ENCODE assay signal across 9 mouse cellular contexts in genomic region chr11:97689861-97690260, GRCm38 (mm10). TPM values are rescaled to one million over a fixed set of nuclear protein-coding genes. Genes with fewer than 3 reads are reported as not detected.
A peak's percentile ranks its signal among the peaks of the same experiment; 100 is the strongest.
DNase-seq lines count a peak whose midpoint lies in the region; ATAC-seq lines count a peak whose summit lies in the region.
"Had no signal": no experiment of that assay in that cellular context is flagged by ENCODE, and none has a peak within 500 bp of the region (broad histone marks: within the 10 kb centered on the region; RNA-seq: fewer than 3 reads in every experiment).

No protein-coding gene starts in this region.

- no peak overlapping the region for H3K4me2 ChIP-seq in forebrain, embryonic 15.5 days (replicated peaks)
- no peak overlapping the region for H3K4me2 ChIP-seq in midbrain, embryonic 16.5 days (ENCODE audit: low read length)
- no peak overlapping the region for H3K4me2 ChIP-seq in hindbrain, embryonic 13.5 days
- no peak overlapping the region for H3K4me2 ChIP-seq in midbrain, embryonic 14.5 days (ENCODE audit: low read length)
- H3K4me2 ChIP-seq: neural tube, embryonic 12.5 days had no signal

- H3K27ac ChIP-seq in forebrain, embryonic 10.5 days: no peak overlapping the region
- no peak overlapping the region for H3K27ac ChIP-seq in forebrain, embryonic 15.5 days (replicated peaks)
- H3K27ac ChIP-seq in midbrain, embryonic 10.5 days (replicated peaks): no peak overlapping the region
- H3K27ac ChIP-seq in midbrain, embryonic 16.5 days (ENCODE audit: low read length): no peak overlapping the region
- peak overlapping the region; percentile 40; the same call in 1 of the 2 replicates for H3K27ac ChIP-seq in hindbrain, embryonic 13.5 days
- H3K27ac ChIP-seq in midbrain, embryonic 14.5 days (replicated peaks; ENCODE audit: low read depth, low read length): no peak overlapping the region
- H3K27ac ChIP-seq: neural tube, embryonic 12.5 days had no signal

- peak; percentile 81 for DNase-seq in forebrain, embryonic 10.5 days (ENCODE audit: extremely low spot score, low spot score)
- peak; percentile 81 for DNase-seq in midbrain, embryonic 10.5 days (ENCODE audit: low spot score)
- DNase-seq in c-Kit-positive CD71-positive TER-119-positive erythroid progenitor cells, embryonic 14.5 days (ENCODE audit: low spot score): peak; percentile 54
- DNase-seq in midbrain, embryonic 14.5 days: peak; percentile 88
- peak; percentile 77 to 79 for DNase-seq in thymus, postnatal 36 days

- H3K27me3 ChIP-seq in forebrain, embryonic 10.5 days (ENCODE audit: poor library complexity, severe bottlenecking): 0 out of 2 replicates have a peak, but pooled peaks cover 3% of the 10 kb centered on the region
- H3K27me3 ChIP-seq in forebrain, embryonic 15.5 days: no peaks in the 10 kb centered on the region
- no peaks in the 10 kb centered on the region for H3K27me3 ChIP-seq in midbrain, embryonic 10.5 days (ENCODE audit: low read depth, poor library complexity, severe bottlenecking)
- no peaks in the 10 kb centered on the region for H3K27me3 ChIP-seq in midbrain, embryonic 16.5 days (ENCODE audit: control insufficient read depth, insufficient read depth, low read depth, low read length)
- H3K27me3 ChIP-seq in hindbrain, embryonic 13.5 days: no peaks in the 10 kb centered on the region
- no peaks in the 10 kb centered on the region for H3K27me3 ChIP-seq in midbrain, embryonic 14.5 days (ENCODE audit: control insufficient read depth, insufficient read depth, low read length)
- H3K27me3 ChIP-seq: neural tube, embryonic 12.5 days had no signal

- no peaks in the 10 kb centered on the region for H3K9me3 ChIP-seq in forebrain, embryonic 10.5 days
- no peaks in the 10 kb centered on the region for H3K9me3 ChIP-seq in forebrain, embryonic 15.5 days
- no peaks in the 10 kb centered on the region for H3K9me3 ChIP-seq in midbrain, embryonic 10.5 days (replicated peaks)
- H3K9me3 ChIP-seq in midbrain, embryonic 16.5 days (replicated peaks; ENCODE audit: control insufficient read depth, low read length, poor library complexity, severe bottlenecking): no peaks in the 10 kb centered on the region
- H3K9me3 ChIP-seq in hindbrain, embryonic 13.5 days: no peaks in the 10 kb centered on the region
- H3K9me3 ChIP-seq in midbrain, embryonic 14.5 days (ENCODE audit: control insufficient read depth, low read length): no peaks in the 10 kb centered on the region
- H3K9me3 ChIP-seq: neural tube, embryonic 12.5 days had no signal

- no peak overlapping the region for H3K9ac ChIP-seq in forebrain, embryonic 15.5 days (replicated peaks)
- no peak overlapping the region for H3K9ac ChIP-seq in midbrain, embryonic 16.5 days (ENCODE audit: low read depth, low read length)
- H3K9ac ChIP-seq in hindbrain, embryonic 13.5 days: no peak overlapping the region
- no peak overlapping the region for H3K9ac ChIP-seq in midbrain, embryonic 14.5 days (replicated peaks; ENCODE audit: low read length)
- H3K9ac ChIP-seq: neural tube, embryonic 12.5 days had no signal

- H3K4me1 ChIP-seq in forebrain, embryonic 10.5 days: peaks cover 49% of the 10 kb centered on the region
- peaks cover 32% of the 10 kb centered on the region for H3K4me1 ChIP-seq in forebrain, embryonic 15.5 days
- H3K4me1 ChIP-seq in midbrain, embryonic 10.5 days: peaks cover 33% of the 10 kb centered on the region
- peaks cover 17% of the 10 kb centered on the region for H3K4me1 ChIP-seq in midbrain, embryonic 16.5 days (ENCODE audit: control insufficient read depth, insufficient read depth, low read length)
- H3K4me1 ChIP-seq in hindbrain, embryonic 13.5 days (replicated peaks): peaks cover 45% of the 10 kb centered on the region
- peaks cover 14% of the 10 kb centered on the region for H3K4me1 ChIP-seq in midbrain, embryonic 14.5 days (ENCODE audit: control insufficient read depth, insufficient read depth, low read length)

- peak overlapping the region; percentile 18 for H3K4me3 ChIP-seq in forebrain, embryonic 10.5 days
- no peak overlapping the region for H3K4me3 ChIP-seq in forebrain, embryonic 15.5 days
- peak overlapping the region; percentile 12; the same call in 1 of the 2 replicates for H3K4me3 ChIP-seq in midbrain, embryonic 10.5 days
- H3K4me3 ChIP-seq in midbrain, embryonic 16.5 days (ENCODE audit: low read depth, low read length): no peak overlapping the region
- H3K4me3 ChIP-seq in hindbrain, embryonic 13.5 days: no peak overlapping the region
- no peak overlapping the region for H3K4me3 ChIP-seq in midbrain, embryonic 14.5 days (replicated peaks; ENCODE audit: low read depth, low read length)
- H3K4me3 ChIP-seq: neural tube, embryonic 12.5 days had no signal

- WGBS in forebrain, embryonic 10.5 days: 36% methylated on average over 10 of the region's 10 CpGs
- 24% methylated on average over 10 of the region's 10 CpGs for WGBS in forebrain, embryonic 15.5 days
- WGBS in midbrain, embryonic 10.5 days: 38% methylated on average over 10 of the region's 10 CpGs
- 35% methylated on average over 10 of the region's 10 CpGs for WGBS in midbrain, embryonic 16.5 days
- WGBS in hindbrain, embryonic 13.5 days: 32% methylated on average over 10 of the region's 10 CpGs
- 28% methylated on average over 10 of the region's 10 CpGs for WGBS in midbrain, embryonic 14.5 days

- H3K36me3 ChIP-seq in forebrain, embryonic 10.5 days (replicated peaks): peaks cover 78% of the 10 kb centered on the region
- peaks cover 42% of the 10 kb centered on the region for H3K36me3 ChIP-seq in forebrain, embryonic 15.5 days
- H3K36me3 ChIP-seq in midbrain, embryonic 10.5 days: peaks cover 71% of the 10 kb centered on the region
- H3K36me3 ChIP-seq in midbrain, embryonic 16.5 days (ENCODE audit: control insufficient read depth, insufficient read depth, low read length): peaks cover 22% of the 10 kb centered on the region
- peaks cover 57% of the 10 kb centered on the region for H3K36me3 ChIP-seq in hindbrain, embryonic 13.5 days
- peaks cover 51% of the 10 kb centered on the region for H3K36me3 ChIP-seq in midbrain, embryonic 14.5 days (ENCODE audit: control insufficient read depth, insufficient read depth, low read length)

- no peak for ATAC-seq in forebrain, embryonic 15.5 days (replicated peaks)
- no peak for ATAC-seq in midbrain, embryonic 16.5 days
- ATAC-seq in hindbrain, embryonic 13.5 days (ENCODE audit: low FRiP score): no peak
- ATAC-seq in midbrain, embryonic 14.5 days (ENCODE audit: low FRiP score, low TSS enrichment): no peak

RNA-seq across cellular contexts. Expression of gene Cisd3, which starts 4.2 kb away (rescaled TPM):
- 17.0 and 21.7 TPM in 2 replicates for polyA plus RNA-seq in forebrain, embryonic 10.5 days (2016; fragmentation: Nextera tagmentation; extraction: Ambion mirVana)
- 17.4 and 19.5 TPM in 2 replicates for polyA plus RNA-seq in forebrain, embryonic 15.5 days (2015; fragmentation: Nextera tagmentation; extraction: Ambion mirVana)
- polyA plus RNA-seq in midbrain, embryonic 10.5 days (2016; fragmentation: Nextera tagmentation; extraction: Ambion mirVana): 20.5 and 21.7 TPM in 2 replicates
- 24.4 and 29.8 TPM in 2 replicates for polyA plus RNA-seq in midbrain, embryonic 16.5 days (2015; fragmentation: Nextera tagmentation; extraction: Ambion mirVana)
- 23.8 and 25.6 TPM in 2 replicates for polyA plus RNA-seq in hindbrain, embryonic 13.5 days (2015; fragmentation: Nextera tagmentation; extraction: Ambion mirVana)
- 17.4 and 21.8 TPM in 2 replicates for polyA plus RNA-seq in midbrain, embryonic 14.5 days (2014; fragmentation: Nextera tagmentation; extraction: Ambion mirVana)

RNA-seq across cellular contexts. Expression of gene Pcgf2, which starts 10.4 kb away (rescaled TPM):
- polyA plus RNA-seq in forebrain, embryonic 10.5 days (2016; fragmentation: Nextera tagmentation; extraction: Ambion mirVana): 18.4 and 20.9 TPM in 2 replicates
- 18.1 and 18.8 TPM in 2 replicates for polyA plus RNA-seq in forebrain, embryonic 15.5 days (2015; fragmentation: Nextera tagmentation; extraction: Ambion mirVana)
- 16.0 and 18.6 TPM in 2 replicates for polyA plus RNA-seq in midbrain, embryonic 10.5 days (2016; fragmentation: Nextera tagmentation; extraction: Ambion mirVana)
- 18.2 and 19.1 TPM in 2 replicates for polyA plus RNA-seq in midbrain, embryonic 16.5 days (2015; fragmentation: Nextera tagmentation; extraction: Ambion mirVana)
- polyA plus RNA-seq in hindbrain, embryonic 13.5 days (2015; fragmentation: Nextera tagmentation; extraction: Ambion mirVana): 26.2 and 26.3 TPM in 2 replicates
- 25.5 and 31.2 TPM in 2 replicates for polyA plus RNA-seq in midbrain, embryonic 14.5 days (2014; fragmentation: Nextera tagmentation; extraction: Ambion mirVana)

RNA-seq across cellular contexts. Expression of gene Psmb3, which starts 13.3 kb away (rescaled TPM):
- 627 and 634 TPM in 2 replicates for polyA plus RNA-seq in forebrain, embryonic 10.5 days (2016; fragmentation: Nextera tagmentation; extraction: Ambion mirVana)
- polyA plus RNA-seq in forebrain, embryonic 15.5 days (2015; fragmentation: Nextera tagmentation; extraction: Ambion mirVana): 460 and 475 TPM in 2 replicates
- 606 and 631 TPM in 2 replicates for polyA plus RNA-seq in midbrain, embryonic 10.5 days (2016; fragmentation: Nextera tagmentation; extraction: Ambion mirVana)
- polyA plus RNA-seq in midbrain, embryonic 16.5 days (2015; fragmentation: Nextera tagmentation; extraction: Ambion mirVana): 387 and 401 TPM in 2 replicates
- 476 and 483 TPM in 2 replicates for polyA plus RNA-seq in hindbrain, embryonic 13.5 days (2015; fragmentation: Nextera tagmentation; extraction: Ambion mirVana)
- 456 and 503 TPM in 2 replicates for polyA plus RNA-seq in midbrain, embryonic 14.5 days (2014; fragmentation: Nextera tagmentation; extraction: Ambion mirVana)

RNA-seq across cellular contexts. Expression of gene Mllt6, which starts 26.6 kb away (rescaled TPM):
- polyA plus RNA-seq in forebrain, embryonic 10.5 days (2016; fragmentation: Nextera tagmentation; extraction: Ambion mirVana): 1.5 and 2.5 TPM in 2 replicates
- 4.3 and 4.7 TPM in 2 replicates for polyA plus RNA-seq in forebrain, embryonic 15.5 days (2015; fragmentation: Nextera tagmentation; extraction: Ambion mirVana)
- 2.1 and 2.6 TPM in 2 replicates for polyA plus RNA-seq in midbrain, embryonic 10.5 days (2016; fragmentation: Nextera tagmentation; extraction: Ambion mirVana)
- polyA plus RNA-seq in midbrain, embryonic 16.5 days (2015; fragmentation: Nextera tagmentation; extraction: Ambion mirVana): 3.3 and 3.5 TPM in 2 replicates
- polyA plus RNA-seq in hindbrain, embryonic 13.5 days (2015; fragmentation: Nextera tagmentation; extraction: Ambion mirVana): 3.4 and 4.1 TPM in 2 replicates
- 6.2 and 9.0 TPM in 2 replicates for polyA plus RNA-seq in midbrain, embryonic 14.5 days (2014; fragmentation: Nextera tagmentation; extraction: Ambion mirVana)

RNA-seq across cellular contexts. Expression of gene Pip4k2b, which starts 54.6 kb away (rescaled TPM):
- 1.3 and 2.1 TPM in 2 replicates for polyA plus RNA-seq in forebrain, embryonic 10.5 days (2016; fragmentation: Nextera tagmentation; extraction: Ambion mirVana)
- polyA plus RNA-seq in forebrain, embryonic 15.5 days (2015; fragmentation: Nextera tagmentation; extraction: Ambion mirVana): 4.1 and 4.8 TPM in 2 replicates
- polyA plus RNA-seq in midbrain, embryonic 10.5 days (2016; fragmentation: Nextera tagmentation; extraction: Ambion mirVana): 1.4 and 1.5 TPM in 2 replicates
- 5.0 and 5.1 TPM in 2 replicates for polyA plus RNA-seq in midbrain, embryonic 16.5 days (2015; fragmentation: Nextera tagmentation; extraction: Ambion mirVana)
- polyA plus RNA-seq in hindbrain, embryonic 13.5 days (2015; fragmentation: Nextera tagmentation; extraction: Ambion mirVana): 4.3 and 4.7 TPM in 2 replicates
- 4.8 and 7.7 TPM in 2 replicates for polyA plus RNA-seq in midbrain, embryonic 14.5 days (2014; fragmentation: Nextera tagmentation; extraction: Ambion mirVana)

Comparison
In these comparisons a context has a peak if more than half of its experiments do, and no peak if none do; other contexts are left out.
1. H3K4me3 ChIP-seq: peak in forebrain, embryonic 10.5 days (single experiment) and midbrain, embryonic 10.5 days (single experiment); none in forebrain, embryonic 15.5 days (single experiment), midbrain, embryonic 16.5 days (single experiment), hindbrain, embryonic 13.5 days (single experiment) and midbrain, embryonic 14.5 days (single experiment).
2. Peak in every context shown above with its lines, with median percentiles within 50 percentile points of each other: DNase-seq.